Comparison of ENCODE assay signal across 8 mouse cellular contexts in genomic region chr9:108461675-108462074, GRCm38 (mm10). TPM values are rescaled to one million over a fixed set of nuclear protein-coding genes. Genes with fewer than 3 reads are reported as not detected.
A peak's percentile ranks its signal among the peaks of the same experiment; 100 is the strongest.
DNase-seq lines count a peak whose midpoint lies in the region; ATAC-seq and TF ChIP-seq lines count a peak whose summit lies in the region.

No protein-coding gene starts in this region.

- no peak overlapping the region for H3K27ac ChIP-seq in CH12.LX (ENCODE audit: insufficient read depth, low read depth)
- H3K27ac ChIP-seq in forebrain, embryonic 16.5 days (ENCODE audit: low read length), result no peak overlapping the region
- no peak overlapping the region for H3K27ac ChIP-seq in liver, embryonic 14.5 days

- no peak for TF ChIP-seq EP300 in CH12.LX (IDR thresholded peaks at IDR 0.05; ENCODE audit: low read length)
- TF ChIP-seq EP300 in liver, embryonic 14.5 days (IDR thresholded peaks at IDR 0.05; ENCODE audit: low read depth), result no peak

- in situ Hi-C loops in CH12.LX (cut with MboI; ENCODE audit: low pct_ligation_motif_present, low pct_unique_long_range_greater_than_20kb, low sequenced_read_pairs), result no loop called here

- peak overlapping the region; percentile 85 for H3K9ac ChIP-seq in CH12.LX (ENCODE audit: insufficient read depth, low read depth)
- H3K9ac ChIP-seq in forebrain, embryonic 16.5 days (replicated peaks; ENCODE audit: low read depth, low read length), result no peak overlapping the region
- peak overlapping the region; percentile 82; the same call in 1 of the 2 replicates for H3K9ac ChIP-seq in liver, embryonic 14.5 days (replicated peaks)

- H3K36me3 ChIP-seq in CH12.LX (replicated peaks in 1 of 2; ENCODE audit: control insufficient read depth in 1 of 2, insufficient read depth in 1 of 2, low read length in 1 of 2), result peaks cover 19 to 46% of the 10 kb centered on the region in 2 experiments
- peaks cover 15% of the 10 kb centered on the region for H3K36me3 ChIP-seq in forebrain, embryonic 16.5 days (ENCODE audit: control insufficient read depth, insufficient read depth)
- H3K36me3 ChIP-seq in liver, embryonic 14.5 days (replicated peaks; ENCODE audit: control insufficient read depth, insufficient read depth, low read depth), result peaks cover 15% of the 10 kb centered on the region

- H3K4me2 ChIP-seq in CH12.LX (ENCODE audit: insufficient read depth, low read depth, poor library complexity, severe bottlenecking), result peak overlapping the region; percentile 92
- peak overlapping the region; percentile 92 for H3K4me2 ChIP-seq in forebrain, embryonic 16.5 days (ENCODE audit: low read length)
- peak overlapping the region; percentile 70 for H3K4me2 ChIP-seq in liver, embryonic 14.5 days (ENCODE audit: low read depth)

- peak; percentile 91 for DNase-seq in heart, adult 11 months
- DNase-seq in heart, postnatal 25 days (ENCODE audit: low spot score), result no peak
- DNase-seq in CH12.LX (ENCODE audit: extremely low read depth), result no peak
- no peak for DNase-seq in liver, embryonic 14.5 days (ENCODE audit: low read depth in 3 of 3, low spot score in 3 of 3)
- DNase-seq in right cerebral cortex, postnatal 25 days, result no peak
- DNase-seq in spleen, adult 18-20 months, result no peak
- no peak for DNase-seq in adrenal gland, postnatal 4 days (ENCODE audit: low spot score in 2 of 2)

- intact Hi-C loops in heart, postnatal 25 days (cut with DNase I), result loop anchor here (1.0 kb wide), 1 partner anchor 17 kb away; no protein-coding TSS in a partner anchor

- TF ChIP-seq CTCF in CH12.LX (conservative IDR thresholded peaks at IDR 0.05 in 1 of 2, IDR thresholded peaks at IDR 0.05 in 1 of 2; ENCODE audit: low read depth in 2 of 2, low read length in 2 of 2), result no peak
- no peak for TF ChIP-seq CTCF in liver, embryonic 14.5 days (IDR thresholded peaks at IDR 0.05; ENCODE audit: low read depth)

- no peak for TF ChIP-seq RAD21 in CH12.LX (IDR thresholded peaks at IDR 0.05; ENCODE audit: low read depth, low read length)

- no peaks in the 10 kb centered on the region for H3K9me3 ChIP-seq in CH12.LX (replicated peaks; ENCODE audit: low read length)
- H3K9me3 ChIP-seq in forebrain, embryonic 16.5 days (ENCODE audit: control insufficient read depth, low read length), result no peaks in the 10 kb centered on the region
- no peaks in the 10 kb centered on the region for H3K9me3 ChIP-seq in liver, embryonic 14.5 days (ENCODE audit: control insufficient read depth, low read length)

- no peaks in the 10 kb centered on the region for H3K27me3 ChIP-seq in CH12.LX (replicated peaks)
- 0 out of 2 replicates have a peak, but pooled peaks cover 2% of the 10 kb centered on the region for H3K27me3 ChIP-seq in forebrain, embryonic 16.5 days (replicated peaks; ENCODE audit: control insufficient read depth, insufficient read depth, low read length)
- H3K27me3 ChIP-seq in liver, embryonic 14.5 days (ENCODE audit: control insufficient read depth, insufficient read depth, low read length), result no peaks in the 10 kb centered on the region

- dilution Hi-C loops in CH12.LX (cut with MboI; ENCODE audit: extremely low pct_ligation_motif_present, extremely low pct_unique_long_range_greater_than_20kb, low sequenced_read_pairs), result no loop called here

- H3K4me3 ChIP-seq in CH12.LX (replicated peaks in 1 of 3; ENCODE audit: low read depth in 2 of 3, low read length in 2 of 3, poor library complexity in 1 of 3), result peak overlapping the region; percentile 69 to 84 (median 83)
- H3K4me3 ChIP-seq in forebrain, embryonic 16.5 days (replicated peaks; ENCODE audit: low read length), result peak overlapping the region; percentile 95
- peak overlapping the region; percentile 85 to 96; a peak in 3 of 4 replicates for H3K4me3 ChIP-seq in liver, embryonic 14.5 days (ENCODE audit: insufficient read depth in 1 of 2, low read depth in 2 of 2, low read length in 2 of 2)

- ATAC-seq in forebrain, embryonic 16.5 days, result no peak
- no peak for ATAC-seq in liver, embryonic 14.5 days (ENCODE audit: insufficient read depth)

- peaks cover 10 to 24% of the 10 kb centered on the region in 2 experiments for H3K4me1 ChIP-seq in CH12.LX (ENCODE audit: control insufficient read depth in 1 of 2, insufficient read depth in 2 of 2)
- H3K4me1 ChIP-seq in forebrain, embryonic 16.5 days (replicated peaks; ENCODE audit: control insufficient read depth, insufficient read depth, low read length), result peaks cover 15% of the 10 kb centered on the region
- H3K4me1 ChIP-seq in liver, embryonic 14.5 days (replicated peaks; ENCODE audit: control insufficient read depth in 2 of 2, insufficient read depth in 2 of 2, low read length in 1 of 2), result peaks cover 12 to 20% of the 10 kb centered on the region in 2 experiments

- TF ChIP-seq POLR2A in CH12.LX (IDR thresholded peaks at IDR 0.05; ENCODE audit: low read depth, low read length), result no peak

- WGBS in forebrain, embryonic 16.5 days, result 90% methylated on average over 5 of the region's 5 CpGs
- 78% methylated on average over 5 of the region's 5 CpGs for WGBS in liver, embryonic 14.5 days (ENCODE audit: insufficient replicate concordance)

- H3K79me2 ChIP-seq in CH12.LX (replicated peaks; ENCODE audit: control insufficient read depth, extremely low read depth, insufficient read depth, poor library complexity, severe bottlenecking), result peaks cover 21% of the 10 kb centered on the region

TF ChIP-seq in CH12.LX, 34 proteins besides CTCF, POLR2A, EP300 and RAD21:
- TF ChIP-seq UBTF (IDR thresholded peaks at IDR 0.05; ENCODE audit: low read depth, low read length) (no peak), POLR2AphosphoS2 (IDR thresholded peaks at IDR 0.05; ENCODE audit: low read depth, low read length) (no peak), NRF1 (IDR thresholded peaks at IDR 0.05; ENCODE audit: low read depth, low read length) (no peak), CHD1 (IDR thresholded peaks at IDR 0.05; ENCODE audit: low read depth, low read length) (no peak), MAFK (IDR thresholded peaks at IDR 0.05; ENCODE audit: insufficient replicate concordance, low read length) (no peak), MXI1 (IDR thresholded peaks at IDR 0.05; ENCODE audit: low read depth, low read length) (no peak), NELFE (IDR thresholded peaks at IDR 0.05; ENCODE audit: low read depth, low read length) (no peak), TCF12 (IDR thresholded peaks at IDR 0.05; ENCODE audit: low read depth, low read length) (no peak), MAZ (IDR thresholded peaks at IDR 0.05; ENCODE audit: low read depth, low read length) (no peak), JUND (conservative IDR thresholded peaks at IDR 0.05; ENCODE audit: low read depth, low read length) (no peak), PAX5 (IDR thresholded peaks at IDR 0.05; ENCODE audit: low read length) (no peak)

RNA-seq across cellular contexts. Expression of gene Klhdc8b, which starts 0.3 kb away (rescaled TPM):
- total RNA-seq in heart, postnatal 25 days (2021), result 10 to 100 TPM in 1 of 2 experiments, 1 to 10 TPM in 1; 9.5 to 10.1 TPM
- total RNA-seq in CH12.LX (2012; rRNA removed) (3.1 and 3.5 TPM in 2 replicates), CH12.LX (2014; rRNA removed) (1.9 and 2.6 TPM in 2 replicates)
- polyA plus RNA-seq in CH12.LX (2012; ENCODE audit: insufficient read length, low read depth), result 3.4 and 5.2 TPM in 2 replicates
- 42.6 and 55.6 TPM in 2 replicates for polyA plus RNA-seq in forebrain, embryonic 16.5 days (2015; fragmentation: Nextera tagmentation; extraction: Ambion mirVana)
- 13.1 and 16.5 TPM in 2 replicates for polyA plus RNA-seq in liver, embryonic 14.5 days (2012; rRNA removed)
- 6.9 and 9.5 TPM in 2 replicates for polyA plus RNA-seq in liver, embryonic 14.5 days (2014; fragmentation: Nextera tagmentation; extraction: Ambion mirVana)
- total RNA-seq in adrenal gland, postnatal 4 days (2021), result 10 to 100 TPM; 55.1 to 58.2 TPM

RNA-seq across cellular contexts. Expression of gene Ccdc71, which starts 1.3 kb away (rescaled TPM):
- 10 to 100 TPM; 25.8 to 26.4 TPM for total RNA-seq in heart, postnatal 25 days (2021)
- total RNA-seq in CH12.LX (2012; rRNA removed) (16.1 and 19.3 TPM in 2 replicates), CH12.LX (2014; rRNA removed) (13.0 and 14.5 TPM in 2 replicates)
- polyA plus RNA-seq in CH12.LX (2012; ENCODE audit: insufficient read length, low read depth), result 29.0 and 33.0 TPM in 2 replicates
- polyA plus RNA-seq in forebrain, embryonic 16.5 days (2015; fragmentation: Nextera tagmentation; extraction: Ambion mirVana), result 61.4 and 68.7 TPM in 2 replicates
- 8.6 and 9.7 TPM in 2 replicates for polyA plus RNA-seq in liver, embryonic 14.5 days (2012; rRNA removed)
- 14.5 and 15.6 TPM in 2 replicates for polyA plus RNA-seq in liver, embryonic 14.5 days (2014; fragmentation: Nextera tagmentation; extraction: Ambion mirVana)
- total RNA-seq in adrenal gland, postnatal 4 days (2021), result 10 to 100 TPM; 47.1 to 59.1 TPM

RNA-seq across cellular contexts. Expression of gene Lamb2, which starts 17.9 kb away (rescaled TPM):
- 100 to 1,000 TPM; 354 to 360 TPM for total RNA-seq in heart, postnatal 25 days (2021)
- 0.08 and 0.89 TPM in 2 replicates for total RNA-seq in CH12.LX (2012; rRNA removed)
- 0.04 TPM in 1 of 2 replicates, not detected in the other for total RNA-seq in CH12.LX (2014; rRNA removed)
- 0.11 and 0.17 TPM in 2 replicates for polyA plus RNA-seq in CH12.LX (2012; ENCODE audit: insufficient read length, low read depth)
- polyA plus RNA-seq in forebrain, embryonic 16.5 days (2015; fragmentation: Nextera tagmentation; extraction: Ambion mirVana), result 17.6 and 23.4 TPM in 2 replicates
- polyA plus RNA-seq in liver, embryonic 14.5 days (2012; rRNA removed), result 8.3 and 9.1 TPM in 2 replicates
- 4.3 and 5.8 TPM in 2 replicates for polyA plus RNA-seq in liver, embryonic 14.5 days (2014; fragmentation: Nextera tagmentation; extraction: Ambion mirVana)
- 100 to 1,000 TPM; 136 to 153 TPM for total RNA-seq in adrenal gland, postnatal 4 days (2021)

RNA-seq across cellular contexts. Expression of gene BC048562, which starts 25.4 kb away (rescaled TPM):
- not detected for total RNA-seq in heart, postnatal 25 days (2021)
- total RNA-seq in CH12.LX (2012; rRNA removed) (not detected in 2 replicates), CH12.LX (2014; rRNA removed) (not detected in 2 replicates)
- not detected in 2 replicates for polyA plus RNA-seq in CH12.LX (2012; ENCODE audit: insufficient read length, low read depth)
- not detected in 2 replicates for polyA plus RNA-seq in forebrain, embryonic 16.5 days (2015; fragmentation: Nextera tagmentation; extraction: Ambion mirVana)
- not detected in 2 replicates for polyA plus RNA-seq in liver, embryonic 14.5 days (2012; rRNA removed)
- not detected in 2 replicates for polyA plus RNA-seq in liver, embryonic 14.5 days (2014; fragmentation: Nextera tagmentation; extraction: Ambion mirVana)
- total RNA-seq in adrenal gland, postnatal 4 days (2021), result not detected

RNA-seq across cellular contexts. Expression of gene Usp19, which starts 28.7 kb away (rescaled TPM):
- total RNA-seq in heart, postnatal 25 days (2021), result 10 to 100 TPM; 78.7 to 93.7 TPM
- total RNA-seq in CH12.LX (2012; rRNA removed), result 68.7 and 69.9 TPM in 2 replicates
- 36.5 TPM in 2 replicates for total RNA-seq in CH12.LX (2014; rRNA removed)
- 84.2 and 106 TPM in 2 replicates for polyA plus RNA-seq in CH12.LX (2012; ENCODE audit: insufficient read length, low read depth)
- 85.9 and 91.5 TPM in 2 replicates for polyA plus RNA-seq in forebrain, embryonic 16.5 days (2015; fragmentation: Nextera tagmentation; extraction: Ambion mirVana)
- 33.9 and 36.0 TPM in 2 replicates for polyA plus RNA-seq in liver, embryonic 14.5 days (2012; rRNA removed)
- polyA plus RNA-seq in liver, embryonic 14.5 days (2014; fragmentation: Nextera tagmentation; extraction: Ambion mirVana), result 17.1 and 22.5 TPM in 2 replicates
- 100 to 1,000 TPM; 225 to 230 TPM for total RNA-seq in adrenal gland, postnatal 4 days (2021)

Comparison
In these comparisons a context has a peak if more than half of its experiments do, and no peak if none do; other contexts are left out.
1. RNA of gene Klhdc8b, which starts 0.3 kb away (total RNA-seq): 55.1 to 58.2 TPM in adrenal gland, postnatal 4 days; 9.5 to 10.1 TPM in heart, postnatal 25 days and 1.9 to 3.5 TPM in CH12.LX; every median in the first group is over 4 times any median in the second.
2. RNA of gene Lamb2, which starts 17.9 kb away (total RNA-seq): 354 to 360 TPM in heart, postnatal 25 days and 136 to 153 TPM in adrenal gland, postnatal 4 days; 0.04 to 0.89 TPM in CH12.LX; every median in the first group is over 10 times any median in the second.
3. Peak in every context shown above with its lines, with median percentiles within 50 percentile points of each other: H3K4me2 ChIP-seq and H3K4me3 ChIP-seq.